Mouse (Mus musculus) cerebellum, adult 9-11 months (tissue): ENCODE data around the gene Hspa1b.
"Not testable (repeated sequence)": the region's sequence is repeated elsewhere in the genome, so short reads cannot be mapped to it uniquely, and the experiment has no call there.

Experiments used
- DNase-seq: peaks from one replicate; pipeline ENCODE4 v3.0.0; 2022

Gene Hspa1b

DNA sequence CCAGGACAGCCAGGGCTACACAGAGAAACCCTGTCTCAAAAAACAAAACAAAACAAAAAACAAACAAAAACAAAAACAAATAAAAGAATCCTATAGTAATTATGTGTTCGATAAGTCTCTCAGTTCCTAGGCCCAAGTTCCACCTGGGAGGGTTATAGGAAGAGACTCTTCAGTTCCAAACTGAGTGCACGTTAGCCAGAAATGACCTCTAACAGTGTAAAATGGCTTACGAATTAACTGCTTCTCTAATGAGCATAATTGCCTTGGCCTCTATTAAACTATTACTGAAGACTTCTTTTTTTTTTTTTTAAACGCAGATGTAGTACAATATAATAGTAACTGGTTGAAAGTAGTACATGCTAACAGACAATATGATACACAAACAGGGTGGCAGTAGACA lies 5.1 kb downstream of the Hspa1b start:
- DNase-seq: no peak

DNA sequence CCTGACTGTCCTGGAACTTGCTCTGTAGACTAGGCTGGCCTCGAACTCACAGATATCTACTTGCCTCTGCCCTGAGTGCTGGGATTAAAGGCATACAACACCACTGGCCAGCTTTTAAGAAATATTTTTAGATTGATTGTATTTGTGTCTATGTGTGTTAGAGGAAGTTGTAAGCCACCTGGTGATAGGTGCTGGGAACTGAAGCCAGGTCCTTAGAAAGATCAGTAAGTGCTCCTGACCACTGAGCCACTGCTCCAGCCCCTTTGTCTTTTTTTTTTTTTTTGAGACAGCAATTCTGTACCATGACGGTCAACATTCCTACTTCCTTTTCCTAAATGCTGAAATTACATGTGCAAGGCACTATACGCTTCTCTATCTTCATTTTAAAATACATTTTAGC lies 5.8 kb downstream of the Hspa1b start:
- DNase-seq: no peak

DNA sequence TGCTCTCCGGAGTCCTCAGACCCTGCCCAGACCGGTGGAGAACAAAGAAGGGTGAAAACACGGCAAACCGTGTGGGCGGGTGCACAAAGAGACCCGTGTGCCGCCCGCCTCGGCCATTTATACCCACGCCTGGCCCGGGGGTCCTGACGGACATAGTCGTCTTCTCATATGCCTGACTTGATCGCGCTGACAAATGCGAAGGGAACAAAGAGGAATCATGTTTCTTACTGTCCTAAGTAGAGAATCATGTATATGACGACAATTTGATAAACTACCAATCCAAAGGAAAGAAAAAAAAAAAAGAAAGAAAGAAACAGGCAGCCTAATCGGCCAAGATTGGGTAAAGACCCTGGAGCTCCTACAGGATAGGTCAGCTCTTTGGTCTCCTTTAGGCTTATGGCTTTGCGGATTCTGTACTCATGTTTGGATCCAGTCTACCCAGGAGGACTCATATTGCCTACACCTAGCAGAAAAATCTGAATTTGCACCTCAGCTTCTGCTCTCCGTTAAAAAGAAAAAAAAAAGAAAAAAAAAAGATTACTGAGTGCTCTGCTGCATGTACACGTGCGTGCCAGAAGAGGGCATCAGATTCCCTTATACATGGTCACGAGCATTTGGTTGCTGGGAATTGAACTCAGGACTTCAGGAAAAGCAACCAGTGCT lies 6.5 kb downstream of the Hspa1b start:
- DNase-seq: peak; percentile 72

GRCm38 (mm10) chr17:34951636-34952377 lies 7.2 kb downstream of the Hspa1b start:
- DNase-seq: peak; percentile 78

DNA sequence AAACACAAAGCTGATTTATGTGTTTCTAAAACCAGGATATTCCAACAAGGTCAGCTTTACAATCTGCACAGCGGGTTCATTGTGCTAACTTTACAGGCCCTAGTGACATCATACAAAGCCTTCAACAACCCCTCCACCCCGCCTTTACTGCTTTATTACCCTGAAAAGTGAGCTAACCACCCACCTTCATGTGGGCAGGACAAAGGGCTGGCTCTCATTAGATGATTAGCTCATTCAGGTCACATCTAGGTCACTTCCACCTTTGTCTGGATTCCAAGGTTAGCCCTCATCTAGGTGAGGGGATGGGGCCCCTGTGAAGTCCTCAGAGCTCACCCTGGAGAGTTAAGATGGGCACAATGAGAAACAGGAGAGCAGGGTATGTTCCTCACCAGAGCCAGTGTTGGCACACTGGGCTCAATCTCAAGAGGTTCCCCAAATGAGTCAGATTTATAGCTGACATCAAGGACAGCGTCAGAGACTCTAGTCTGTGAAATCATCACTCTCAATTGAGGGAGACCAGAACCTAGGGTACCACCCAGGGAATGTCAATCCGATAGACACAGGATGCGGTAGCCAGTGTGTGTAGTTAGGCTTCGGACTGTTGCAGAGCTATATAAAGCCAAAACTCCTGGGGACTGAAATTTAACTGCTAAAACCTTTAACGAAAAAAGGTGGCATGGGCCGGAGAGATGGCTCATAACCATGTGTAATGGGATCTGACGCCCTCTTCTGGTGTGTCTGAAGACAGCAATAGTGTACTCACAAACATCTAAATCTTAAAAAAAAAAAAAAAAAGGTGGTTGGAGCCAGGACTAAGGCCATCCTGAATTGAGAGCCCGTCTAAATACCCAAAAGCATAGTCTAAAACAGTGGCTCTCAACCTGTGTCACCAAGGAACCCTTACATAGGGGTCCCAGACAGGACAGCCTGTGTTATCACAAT lies 8.3 kb downstream of the Hspa1b start:
- peak; percentile 20 for DNase-seq

GRCm38 (mm10) chr17:34949553-34949969 lies 9.5 kb downstream of the Hspa1b start:
- no peak for DNase-seq

DNA sequence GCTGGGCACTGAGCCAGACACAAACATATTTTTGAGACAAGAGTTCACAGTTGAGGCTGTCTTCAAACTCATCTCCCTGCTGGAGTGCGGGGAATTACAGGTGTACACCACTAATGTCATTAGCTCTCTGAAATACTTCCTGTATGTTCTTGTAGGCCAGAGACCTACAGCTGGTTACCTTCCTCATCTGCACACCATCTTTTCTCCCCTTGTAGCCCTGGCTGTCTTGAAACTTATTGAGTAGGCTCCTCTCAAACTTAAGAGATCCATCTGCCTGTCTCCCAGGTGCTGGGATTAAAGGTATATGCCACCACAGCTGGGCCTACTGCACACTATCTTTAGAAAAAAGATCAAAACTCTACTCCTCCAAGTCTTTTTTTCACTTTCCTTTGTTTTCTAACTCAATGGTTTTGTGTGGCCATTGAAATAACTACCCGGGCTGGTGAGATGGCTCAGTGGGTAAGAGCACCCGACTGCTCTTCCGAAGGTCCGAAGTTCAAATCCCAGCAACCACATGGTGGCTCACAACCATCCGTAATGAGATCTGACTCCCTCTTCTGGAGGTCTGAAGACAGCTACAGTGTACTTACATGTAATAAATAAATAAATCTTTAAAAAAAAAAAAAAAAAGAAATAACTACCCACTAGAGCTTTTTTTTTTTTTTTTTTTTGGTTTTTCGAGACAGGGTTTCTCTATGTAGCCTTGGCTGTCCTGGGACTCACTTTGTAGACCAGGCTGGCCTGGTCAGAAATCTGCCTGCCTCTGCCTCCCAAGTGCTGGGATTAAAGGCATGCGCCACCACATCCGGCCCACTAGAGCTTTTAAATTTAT lies 10.1 kb downstream of the Hspa1b start:
- not testable (repeated sequence) for DNase-seq

GRCm38 (mm10) chr17:34947606-34948005 lies 11.4 kb downstream of the Hspa1b start:
- DNase-seq: no peak

GRCm38 (mm10) chr17:34946486-34947140 lies 12.4 kb downstream of the Hspa1b start:
- DNase-seq: no peak

DNA sequence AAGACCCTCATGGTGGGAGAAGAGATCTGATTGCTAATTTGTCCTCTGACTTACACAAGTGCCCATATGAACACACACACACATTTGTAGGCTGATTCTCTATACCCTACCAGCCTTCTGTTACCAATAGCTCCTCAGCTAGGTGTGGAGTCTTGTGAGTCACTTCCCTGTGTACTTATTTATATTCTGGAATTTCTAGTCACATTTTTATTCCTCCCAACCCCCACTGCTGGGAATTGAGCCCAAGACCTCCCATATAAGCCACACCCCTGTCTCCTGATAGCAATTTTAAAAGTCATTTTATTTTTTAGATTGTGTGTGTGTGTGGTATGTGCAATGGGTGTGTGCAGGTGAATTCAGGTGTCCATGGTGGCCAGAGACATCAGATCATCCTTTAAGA lies 14.7 kb downstream of the Hspa1b start:
- DNase-seq: no peak

DNA sequence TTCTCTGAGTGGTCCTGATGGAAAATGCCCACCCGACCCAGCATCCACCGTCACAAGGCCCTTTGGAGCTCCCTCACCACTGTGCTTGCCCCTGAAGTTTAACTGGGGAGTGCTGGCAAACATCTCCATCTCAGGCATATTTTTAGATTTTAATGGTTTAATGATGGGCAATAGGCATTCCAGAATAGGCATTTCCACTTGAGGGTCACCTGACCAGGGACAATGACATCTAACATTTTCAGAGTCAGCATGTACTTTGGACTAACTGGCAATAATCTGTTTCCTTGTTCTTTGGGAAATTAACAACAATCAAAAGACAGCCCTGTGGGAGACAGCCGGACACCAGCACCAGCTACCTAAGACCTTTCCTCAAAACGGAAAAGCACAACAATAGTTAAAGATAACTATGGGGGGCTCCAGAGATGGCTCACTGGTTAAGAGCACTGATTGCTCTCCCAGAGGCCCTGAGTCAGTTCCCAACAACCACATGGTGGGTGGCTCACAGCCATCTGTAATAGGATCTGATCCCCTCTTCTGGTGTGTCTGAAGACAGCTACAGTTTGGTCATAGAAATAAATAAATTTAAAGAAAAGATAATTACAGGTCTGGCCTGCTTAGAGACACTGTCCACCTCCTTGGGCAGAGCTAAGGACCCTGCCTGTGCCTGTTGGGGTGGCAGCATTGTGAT lies 15.8 kb downstream of the Hspa1b start:
- DNase-seq: no peak

DNA sequence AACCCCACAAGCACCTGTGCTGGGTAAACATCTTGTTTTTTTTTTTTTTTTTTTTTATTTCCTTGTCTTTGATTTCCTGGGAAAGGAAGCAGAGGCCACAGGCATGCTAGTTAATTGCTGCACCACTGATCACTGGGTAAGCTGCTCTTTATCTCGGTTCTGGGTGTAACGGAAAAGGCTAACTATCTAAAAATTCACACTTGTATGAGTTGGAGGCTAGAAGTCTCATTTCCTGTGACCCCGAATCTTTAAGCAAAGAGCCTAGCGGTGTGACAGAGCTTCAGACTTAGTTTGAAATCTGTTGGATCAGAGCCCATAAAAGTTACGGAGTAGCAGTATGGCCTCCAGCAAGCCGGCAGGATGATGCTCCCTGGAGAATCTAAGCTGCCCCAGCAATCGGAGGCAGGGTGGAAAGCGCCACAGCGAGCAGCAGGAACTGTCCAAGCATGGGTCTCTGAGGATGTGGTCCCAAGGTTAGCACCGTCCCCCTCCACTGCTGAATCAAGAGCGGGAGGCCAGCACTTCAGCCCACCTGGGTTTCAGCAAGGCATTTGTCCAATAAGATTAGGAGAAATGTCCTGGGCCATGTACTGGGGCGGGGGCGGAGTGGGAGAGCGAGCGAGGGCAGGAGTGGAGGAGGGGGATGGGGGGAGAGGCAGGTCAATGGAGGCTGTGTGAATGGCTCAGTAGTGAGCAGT lies 17.5 kb downstream of the Hspa1b start:
- no peak for DNase-seq

DNA sequence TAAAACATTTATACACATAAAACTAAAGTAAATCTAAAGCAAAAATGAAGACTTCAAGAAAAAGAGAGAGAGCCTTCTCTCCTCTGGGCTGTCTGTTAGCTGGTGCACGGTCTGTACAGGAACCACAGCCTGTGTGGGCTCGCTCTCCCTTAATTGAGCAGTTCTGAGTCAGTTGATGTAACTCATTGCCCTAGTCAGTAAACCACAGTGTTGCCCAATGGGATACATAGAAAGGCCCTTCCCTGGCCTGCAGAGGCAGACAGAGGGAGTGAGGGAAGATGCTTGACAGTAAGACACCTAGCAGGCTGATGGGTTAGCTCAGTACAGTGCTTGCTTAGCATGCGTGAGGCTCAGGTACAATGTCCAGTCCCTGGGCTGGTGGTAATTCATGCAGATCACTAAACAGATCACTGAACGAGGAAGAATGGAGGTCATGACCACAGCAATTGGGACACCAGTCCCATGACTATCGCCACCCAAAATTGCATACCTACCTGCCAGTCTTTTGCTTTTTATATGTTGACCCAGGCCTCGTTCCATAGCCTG lies 21.0 kb downstream of the Hspa1b start:
- no peak for DNase-seq

GRCm38 (mm10) chr17:34934830-34935229 lies 24.2 kb downstream of the Hspa1b start:
- no peak for DNase-seq

DNA sequence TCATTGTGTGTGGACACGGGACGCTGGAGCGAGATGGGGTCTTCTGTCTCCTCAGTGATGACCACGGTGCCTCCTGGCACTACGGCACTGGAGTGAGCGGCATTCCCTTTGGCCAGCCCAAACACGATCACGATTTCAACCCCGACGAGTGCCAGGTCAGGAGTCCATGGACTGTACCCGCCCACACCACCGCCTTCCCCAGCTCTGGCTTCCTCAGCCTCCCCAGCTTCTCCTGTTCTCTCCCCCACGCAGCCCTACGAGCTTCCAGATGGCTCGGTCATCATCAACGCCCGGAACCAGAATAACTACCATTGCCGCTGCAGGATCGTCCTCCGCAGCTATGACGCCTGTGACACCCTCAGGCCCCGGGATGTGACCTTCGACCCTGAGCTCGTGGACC lies 25.0 kb downstream of the Hspa1b start:
- DNase-seq: peak; percentile 24

DNA sequence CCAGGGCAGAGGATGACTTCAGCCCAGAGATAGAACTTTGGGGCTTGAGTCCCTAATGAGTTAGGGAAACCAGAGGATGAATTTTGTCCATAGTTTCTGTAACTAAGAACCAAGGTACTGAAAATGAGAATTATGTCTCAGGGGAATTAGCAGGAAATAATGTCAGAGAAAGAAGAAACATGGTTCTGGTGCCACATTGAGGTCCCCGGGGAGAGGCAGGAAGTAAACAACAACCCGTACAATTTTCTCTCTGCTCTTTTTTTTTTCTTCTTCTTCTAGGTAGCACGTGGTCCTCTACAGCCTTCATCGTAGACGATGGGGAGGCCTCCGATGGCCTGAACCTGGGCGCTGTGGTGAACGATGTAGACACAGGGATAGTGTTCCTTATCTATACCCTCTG lies 26.8 kb downstream of the Hspa1b start:
- no peak for DNase-seq

DNA sequence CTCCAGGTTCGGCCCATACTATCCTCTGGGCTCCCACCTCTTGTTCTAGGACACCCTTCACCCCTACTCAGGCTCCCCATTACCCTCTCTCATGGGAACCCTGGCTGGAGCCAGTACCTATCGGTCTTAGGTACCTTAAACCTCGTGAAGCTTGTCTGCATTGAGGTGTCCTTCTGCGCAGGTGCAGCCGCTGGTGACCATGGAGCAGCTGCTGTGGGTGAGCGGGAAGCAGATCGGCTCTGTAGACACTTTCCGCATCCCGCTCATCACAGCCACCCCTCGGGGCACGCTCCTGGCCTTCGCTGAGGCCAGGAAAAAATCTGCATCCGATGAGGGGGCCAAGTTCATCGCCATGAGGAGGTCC lies 27.3 kb downstream of the Hspa1b start:
- DNase-seq: peak; percentile 68

- peak; percentile 99 for DNase-seq
These were observed 27.8 kb downstream of the Hspa1b start, which contains the start of gene Neu1 for GRCm38 (mm10) chr17:34931061-34931734. Gene Neu1 (plus strand): TSS chr17:34931253.

DNA sequence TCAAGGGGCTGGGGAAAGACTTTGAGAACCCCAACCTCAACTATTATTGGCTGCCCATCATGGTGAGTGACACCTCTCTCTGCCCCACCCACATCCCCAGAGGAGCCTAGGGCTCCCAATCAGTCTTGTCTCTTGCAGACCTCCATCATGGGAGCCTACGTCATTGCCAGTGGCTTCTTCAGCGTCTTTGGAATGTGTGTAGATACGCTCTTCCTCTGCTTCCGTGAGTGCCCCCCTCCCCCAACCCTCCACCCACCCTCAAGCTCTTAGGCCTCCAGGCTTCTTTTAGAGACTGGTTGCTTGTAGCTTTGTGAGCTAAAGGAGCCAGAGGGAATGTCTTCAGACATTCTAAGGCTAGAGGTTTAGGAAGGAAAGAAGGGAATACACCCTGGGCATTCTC lies 30.2 kb downstream of the Hspa1b start:
- no peak for DNase-seq
